Mouse (Mus musculus): ENCODE results near the gene Kif7. TPM values are rescaled to one million over a fixed set of nuclear protein-coding genes. Genes with fewer than 3 reads are reported as not detected.

Gene Kif7
- total RNA-seq, 2 experiments from 2014 or later, result 4.1 TPM

DNA sequence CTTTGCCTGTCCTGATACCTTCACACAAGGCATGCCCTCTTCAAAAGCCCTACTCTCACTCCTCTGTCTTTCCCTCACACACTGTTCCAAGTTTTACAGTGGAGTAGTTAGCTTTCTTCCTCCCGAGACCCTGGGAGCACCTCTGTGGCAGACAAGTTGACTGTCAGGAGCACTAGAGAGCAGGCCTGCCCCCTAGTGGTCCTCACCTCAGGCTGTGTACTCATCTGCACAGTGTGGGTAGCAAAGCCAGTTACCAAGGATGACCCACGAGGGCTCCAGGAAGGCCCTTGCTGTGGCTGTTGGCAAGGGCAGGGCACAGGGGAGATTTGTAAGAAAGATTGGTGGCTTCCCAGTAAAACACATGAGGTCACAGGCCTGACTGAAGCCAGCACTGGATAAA lies 11.6 kb upstream of the Kif7 start:
- DNase-seq, result peak; percentile 67 to 81

GRCm38 (mm10) chr7:79721386-79721977 lies 6.0 kb upstream of the Kif7 start:
- DNase-seq, result peak; percentile 73 to 80

GRCm38 (mm10) chr7:79710831-79711230 lies 4.7 kb downstream of the Kif7 start:
- DNase-seq, result no peak

DNA sequence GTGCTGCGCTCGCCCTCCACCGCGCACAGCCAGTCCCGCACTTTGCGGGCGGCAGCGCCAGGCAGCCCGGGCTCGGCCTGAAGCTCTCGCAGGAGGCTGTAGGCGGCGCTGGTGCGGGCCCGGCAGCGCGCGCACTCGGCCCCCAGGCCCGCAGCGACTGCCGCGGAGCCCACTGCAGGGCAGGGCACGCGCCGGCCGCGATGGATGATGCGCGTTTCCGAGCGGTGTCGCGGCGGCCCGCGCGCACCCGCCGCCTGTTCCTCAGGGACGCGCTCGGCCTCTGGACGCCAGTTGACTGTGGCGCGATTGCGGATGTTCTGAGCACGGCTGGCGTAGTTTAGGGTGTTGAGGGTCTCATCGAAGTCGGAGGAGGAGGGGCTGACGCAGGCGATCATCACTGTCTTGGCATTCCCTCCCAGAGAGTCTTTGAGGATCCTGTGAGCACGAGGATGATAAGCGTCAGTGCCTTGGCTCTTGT lies 5.4 kb downstream of the Kif7 start:
- DNase-seq, result peak; percentile 44 to 55

GRCm38 (mm10) chr7:79705210-79705609 lies 10.3 kb downstream of the Kif7 start:
- no peak for DNase-seq

DNA sequence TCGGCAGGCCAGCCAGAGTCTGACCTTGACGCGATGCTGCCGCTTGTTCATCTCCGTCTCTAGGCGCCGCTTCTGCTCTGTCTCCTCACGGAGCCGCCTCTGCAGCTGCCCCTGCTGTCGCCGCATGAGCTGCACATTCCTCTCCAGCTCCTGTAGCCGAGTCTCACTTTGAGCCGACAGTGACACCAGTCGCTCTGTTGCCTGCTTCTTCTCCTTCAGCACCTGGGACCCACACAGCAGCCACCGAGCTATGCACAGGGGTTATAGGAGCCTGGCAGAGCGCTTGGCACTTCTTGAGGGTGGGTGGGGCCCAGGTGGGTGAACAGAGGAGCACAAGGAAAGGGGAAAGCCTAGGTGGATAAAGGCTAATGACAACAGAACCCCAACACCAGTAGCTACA lies 12.8 kb downstream of the Kif7 start:
- no peak for DNase-seq

DNA sequence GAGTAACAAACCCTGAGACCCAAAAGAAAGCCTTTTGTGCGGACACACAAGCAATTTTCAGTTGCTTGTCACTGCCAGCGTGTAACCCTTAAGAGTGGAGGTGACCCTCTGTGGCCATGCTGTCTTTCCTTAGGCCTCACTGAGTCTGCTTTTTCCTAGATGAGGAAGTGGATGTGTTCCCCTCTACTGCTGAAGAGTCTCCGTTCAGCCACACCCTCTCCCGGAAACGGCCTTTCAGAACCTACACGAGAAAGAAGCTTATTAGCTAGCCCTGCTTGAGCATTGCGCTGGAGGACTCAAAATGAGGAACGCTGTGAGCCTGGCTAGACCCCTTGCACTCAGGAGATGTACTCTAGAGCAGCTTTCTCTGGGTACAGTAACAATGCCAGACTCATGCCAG lies 19.0 kb downstream of the Kif7 start:
- no peak for DNase-seq

GRCm38 (mm10) chr7:79680231-79680630 lies 35.3 kb downstream of the Kif7 start:
- no peak for DNase-seq

GRCm38 (mm10) chr7:79679186-79679585 lies 36.3 kb downstream of the Kif7 start:
- peak; percentile 12 to 32 for DNase-seq

DNA sequence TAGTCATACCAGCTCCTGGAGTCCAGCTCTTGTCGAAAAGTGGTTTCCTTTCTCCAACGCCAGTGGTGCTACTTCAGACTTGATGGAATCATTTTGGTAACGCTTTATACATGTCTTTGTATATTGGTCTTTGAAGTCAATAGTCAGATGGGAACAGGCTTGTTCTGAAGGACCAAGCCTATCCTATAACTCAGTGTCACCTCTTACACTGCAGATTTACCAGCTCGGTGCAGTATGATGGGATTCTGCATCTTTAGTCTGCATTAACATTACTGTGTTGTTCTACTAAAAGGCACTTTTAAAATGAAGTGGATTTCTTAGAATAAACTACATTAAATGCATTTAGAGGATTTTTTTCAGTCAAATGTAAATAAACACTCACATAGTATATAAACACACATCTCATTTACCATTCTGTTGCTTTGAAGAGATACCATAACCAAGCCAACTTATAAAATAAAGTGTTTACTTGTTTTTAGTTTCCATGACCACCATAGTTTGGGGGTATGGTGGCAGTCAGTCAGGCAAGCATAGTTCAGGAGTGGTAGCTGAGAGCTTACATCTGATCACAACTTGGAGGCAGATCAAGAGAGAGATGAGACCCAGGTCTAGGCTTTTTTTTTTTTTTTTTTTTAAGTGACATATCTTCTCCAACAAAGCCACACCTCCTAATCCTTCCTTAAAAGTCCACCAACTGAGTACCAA lies 44.5 kb downstream of the Kif7 start:
- DNase-seq, result no peak

DNA sequence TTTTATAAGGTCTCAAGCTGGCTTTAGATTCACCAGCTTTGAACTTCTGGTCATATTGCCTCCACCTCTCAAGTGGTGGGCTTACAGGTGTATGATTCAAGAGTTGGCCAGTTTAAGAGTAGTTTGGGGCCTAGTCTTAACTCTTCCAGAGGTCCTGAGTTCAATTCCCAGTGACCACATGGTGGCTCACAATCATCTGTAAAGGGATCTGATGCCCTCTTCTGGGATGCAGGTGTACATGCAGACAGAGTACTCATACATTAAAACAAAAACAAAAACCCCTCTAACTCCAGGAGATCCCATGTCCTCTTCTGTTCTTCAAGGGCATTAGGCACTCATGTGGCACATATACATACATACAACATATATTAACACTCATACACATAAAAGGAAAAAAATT lies 48.8 kb downstream of the Kif7 start:
- no peak for DNase-seq

DNA sequence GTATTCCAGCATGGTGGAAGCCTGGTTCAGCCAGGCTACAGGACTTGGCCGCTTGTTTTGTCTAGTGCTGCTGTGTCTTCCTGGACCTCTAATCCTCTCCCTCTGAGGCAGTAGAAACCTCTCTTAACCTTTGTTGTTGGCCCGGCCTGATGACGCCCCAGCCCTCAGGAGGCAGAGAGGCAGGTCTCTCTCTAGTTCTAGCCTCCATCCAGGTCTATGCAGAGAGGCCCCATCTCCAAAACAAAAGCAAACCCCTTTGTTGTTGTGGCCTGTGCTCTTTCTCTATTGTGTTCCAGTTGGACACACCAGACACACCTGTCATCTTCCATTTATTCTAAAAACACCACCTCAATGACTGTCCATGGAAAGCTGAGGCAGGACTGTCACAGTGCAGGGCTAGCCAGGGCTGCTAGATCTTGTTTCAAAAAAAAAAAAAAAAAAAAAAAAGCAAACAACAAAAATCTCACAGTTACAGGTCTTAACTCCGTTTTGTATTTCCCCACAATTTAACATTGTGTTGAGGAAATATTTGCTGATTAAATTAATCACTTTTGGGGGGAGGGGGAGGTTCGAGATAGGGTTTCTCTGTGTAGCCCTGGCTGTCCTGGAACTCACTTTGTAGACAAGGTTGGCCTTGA lies 54.1 kb downstream of the Kif7 start:
- no peak for DNase-seq

DNA sequence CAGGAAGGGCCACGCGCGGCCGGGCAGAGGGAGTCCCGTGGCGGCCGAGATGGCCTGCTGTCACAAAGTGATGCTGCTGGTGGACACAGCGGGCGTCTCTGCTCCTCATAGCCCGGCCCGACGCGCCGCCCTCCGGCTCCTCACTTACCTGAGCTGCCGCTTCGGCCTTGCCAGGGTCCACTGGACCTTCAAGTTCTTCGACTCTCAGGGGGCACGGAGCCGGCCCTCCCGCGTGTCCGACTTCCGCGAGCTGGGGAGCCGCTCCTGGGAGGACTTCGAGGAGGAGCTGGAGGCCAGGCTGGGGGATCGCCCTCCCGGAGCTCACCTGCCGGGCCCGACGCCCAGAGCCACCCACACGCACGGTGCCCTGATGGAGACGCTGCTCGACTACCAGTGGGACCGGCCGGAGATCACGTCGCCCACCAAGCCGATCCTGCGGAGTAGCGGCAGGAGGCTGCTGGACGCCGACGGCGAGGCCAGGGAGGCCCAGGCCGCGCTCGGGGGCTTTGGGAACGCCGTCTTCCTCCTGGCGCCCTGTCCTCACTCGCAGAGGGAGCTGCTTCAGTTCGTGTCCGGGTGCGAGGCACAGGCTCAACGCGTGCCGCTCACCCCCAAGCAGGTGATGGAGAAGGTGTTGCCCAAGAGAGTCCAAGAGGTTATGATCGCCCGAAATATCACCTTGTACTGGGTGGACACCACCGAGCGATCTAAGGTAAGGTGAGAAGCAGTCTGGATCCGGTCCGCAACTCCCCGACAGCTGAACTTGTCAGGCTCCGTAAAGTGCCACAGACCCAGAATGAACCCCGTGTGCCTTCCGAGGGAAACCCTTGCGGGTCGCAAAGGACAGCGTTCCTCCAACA lies 55.0 kb downstream of the Kif7 start:
- DNase-seq, result no peak

- DNase-seq, result peak; percentile 96 to 98
These were observed 55.8 kb downstream of the Kif7 start, which contains the start of gene Ticrr for GRCm38 (mm10) chr7:79659578-79660290. TSS of gene Ticrr (plus strand) at chr7:79660196.

- DNase-seq, result no peak
These were observed 60.9 kb downstream of the Kif7 start for GRCm38 (mm10) chr7:79654586-79654985.

GRCm38 (mm10) chr7:79654185-79654584 lies 61.3 kb downstream of the Kif7 start:
- DNase-seq, result no peak

- DNase-seq, result peak; percentile 54 to 74
These were observed 66.5 kb downstream of the Kif7 start for GRCm38 (mm10) chr7:79649005-79649404.

Measured in adrenal gland, postnatal 36 days (tissue).